Mouse (Mus musculus) kidney, adult 9 months (tissue): ENCODE data around the gene Eml3.
A peak's percentile ranks its signal among the peaks of the same experiment; 100 is the strongest.

ENCODE experiments used
- DNase-seq: peaks from one replicate; pipeline ENCODE4 v3.0.0; 2022

Gene Eml3

DNA sequence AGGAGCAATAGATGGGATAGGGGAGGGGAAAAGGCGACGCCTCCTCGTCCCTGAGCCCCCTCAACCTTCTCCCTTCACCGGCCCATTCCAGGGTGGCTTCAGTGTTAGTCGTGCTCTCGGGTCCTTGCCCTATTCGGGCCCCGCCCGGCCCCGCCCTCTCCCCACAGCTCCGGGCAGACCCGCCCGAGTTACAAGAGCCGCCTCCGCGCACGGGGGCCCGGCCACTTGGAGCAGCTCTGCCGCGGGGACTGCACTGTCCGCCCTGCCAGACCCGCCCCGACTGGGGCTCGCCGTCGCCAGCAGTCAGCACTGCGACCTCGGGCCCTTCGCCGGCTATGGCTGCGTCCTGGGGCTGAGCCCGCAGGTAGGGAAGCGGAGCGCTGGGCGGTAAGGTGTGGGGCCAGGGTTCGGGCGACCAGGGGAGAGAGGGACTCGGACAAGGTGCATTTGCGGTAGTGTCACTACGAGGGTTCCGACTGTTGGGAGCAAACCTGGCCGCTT is 59.8 kb downstream of the Eml3 start, which contains the start of gene Ahnak:
Gene Ahnak (plus strand): TSS at position 219 of the 501 bp plus-strand sequence.
- DNase-seq = peak; percentile 60

DNA sequence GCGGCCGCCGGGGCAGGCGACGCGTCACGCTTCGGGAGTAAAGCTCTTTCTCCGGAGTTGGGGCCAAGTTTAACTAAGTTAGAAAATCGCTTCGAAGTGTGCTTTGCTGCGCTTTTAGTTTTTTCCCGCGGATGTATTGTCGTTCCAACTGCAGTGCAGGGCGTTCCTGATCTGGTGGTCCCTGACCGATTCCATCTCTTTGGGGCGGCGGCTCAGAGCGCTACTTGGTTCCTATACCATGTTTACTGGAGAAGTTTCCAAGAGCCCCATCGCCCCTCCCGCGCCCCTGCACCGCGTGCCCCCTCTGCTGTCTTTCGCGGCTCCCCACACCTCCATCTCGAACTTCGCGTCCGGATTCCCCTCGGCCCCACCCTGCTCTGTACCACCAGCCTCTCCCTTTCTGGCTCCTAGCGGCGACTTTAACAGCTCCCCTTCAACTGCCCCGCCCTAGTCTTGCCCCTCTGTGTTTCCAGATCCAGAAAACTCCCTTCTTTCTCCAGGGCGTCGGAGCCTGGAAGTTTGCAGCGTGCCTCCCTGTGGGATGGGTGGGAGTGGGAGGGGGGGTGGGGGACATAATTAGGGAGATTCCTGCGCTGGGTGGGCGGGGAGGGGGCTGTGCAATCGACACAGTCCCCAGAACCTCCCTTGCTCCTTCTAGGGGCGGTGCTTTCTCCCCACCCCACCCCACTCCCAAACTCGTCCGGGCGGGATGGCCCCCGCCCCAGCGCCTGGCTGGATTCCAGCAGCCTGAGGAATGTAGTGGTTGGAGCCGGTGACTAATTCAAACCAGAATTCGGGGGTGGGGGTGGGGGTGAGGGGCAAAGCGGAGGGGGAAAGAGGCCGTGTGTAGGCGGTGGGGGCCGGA is 60.4 kb downstream of the Eml3 start:
- DNase-seq = peak; percentile 79

DNA sequence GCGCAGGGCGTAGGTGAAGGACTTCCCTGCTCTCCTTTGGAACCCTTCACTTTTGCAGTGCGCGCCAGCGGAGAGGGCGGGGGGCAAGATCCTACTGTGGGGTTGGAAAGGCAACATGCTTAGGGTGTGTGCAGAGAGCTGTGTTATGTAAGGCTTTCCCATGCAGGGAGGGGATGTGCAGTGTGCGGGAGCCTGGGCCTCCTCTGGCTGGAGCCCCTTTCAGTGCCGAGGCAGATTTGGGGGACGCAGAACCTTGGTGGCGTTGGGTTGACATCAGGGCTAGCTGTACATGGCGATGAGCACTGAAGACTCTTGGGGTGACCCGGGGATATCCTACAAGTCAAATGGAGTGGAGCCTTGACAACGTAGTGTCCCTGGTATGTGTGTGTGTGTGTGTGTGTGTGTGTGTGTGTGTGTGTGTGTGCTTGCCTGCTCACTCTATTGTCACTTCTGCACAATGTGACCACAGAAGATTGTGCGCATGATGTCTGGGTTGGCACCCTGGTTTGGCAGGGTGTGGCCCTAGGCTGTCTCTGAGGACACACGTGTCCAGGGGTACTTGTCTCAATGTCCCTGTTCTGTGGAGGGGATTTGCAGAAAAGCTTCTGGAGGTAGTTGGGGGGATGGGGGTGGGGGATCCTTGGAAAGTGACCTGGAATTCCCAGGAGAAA is 61.2 kb downstream of the Eml3 start:
- DNase-seq = no peak
